Mouse (Mus musculus): Measurements from ENCODE around the gene Ptch1.

Ptch1 gene

GRCm38 (mm10) chr13:63573256-63573835 lies at the start of gene Ptch1:
Gene Ptch1 (minus strand): TSS chr13:63573598.
- DNase-seq (ENCODE audit: low spot score), result peak; percentile 31

DNA sequence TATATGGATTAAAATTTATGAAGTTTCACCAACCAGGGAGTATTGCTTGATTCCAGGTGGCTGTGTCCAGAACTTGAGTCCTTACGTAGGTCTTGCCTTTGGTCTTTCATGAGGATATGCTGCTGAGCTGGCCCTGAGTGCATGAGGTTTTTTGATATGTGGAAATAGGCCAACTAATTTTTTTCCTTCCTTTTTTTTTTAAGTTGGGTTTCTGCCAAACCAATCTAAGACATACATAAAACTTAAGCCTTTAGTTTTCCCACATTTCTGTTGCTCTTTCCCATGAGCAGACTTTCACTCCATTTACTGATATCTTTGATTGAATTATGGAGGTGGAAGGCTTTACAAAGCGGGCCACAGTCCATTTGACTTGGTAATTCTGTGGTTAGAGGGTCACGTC lies 47.9 kb upstream of the Ptch1 start:
- no peak for DNase-seq (ENCODE audit: low spot score)

DNA sequence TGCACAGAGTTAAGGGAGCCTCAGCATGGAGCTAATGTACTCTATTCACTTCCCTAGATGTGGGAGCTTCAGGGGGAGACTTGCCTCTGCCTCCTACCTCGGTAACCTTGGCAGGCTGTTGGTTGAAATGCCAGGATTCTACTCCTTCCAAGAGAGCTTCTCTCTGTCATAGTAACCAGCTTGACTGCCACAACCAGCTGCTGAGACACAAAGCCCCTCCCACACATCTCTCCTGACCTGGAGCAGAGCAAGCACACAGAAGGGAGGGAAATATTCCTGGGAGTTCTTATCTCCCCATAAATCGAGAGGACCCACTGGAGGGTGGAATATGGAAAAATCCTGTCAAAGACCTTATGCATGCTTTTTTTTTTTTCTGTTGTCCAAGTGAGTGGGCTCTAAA lies 39.8 kb upstream of the Ptch1 start:
- DNase-seq (ENCODE audit: low spot score), result no peak

- DNase-seq (ENCODE audit: low spot score), result no peak
Observed at GRCm38 (mm10) chr13:63609734-63610133, 36.3 kb upstream of the Ptch1 start.

GRCm38 (mm10) chr13:63597593-63597992 lies 24.2 kb upstream of the Ptch1 start:
- no peak for DNase-seq (ENCODE audit: low spot score)

- DNase-seq (ENCODE audit: low spot score), result no peak
Observed at GRCm38 (mm10) chr13:63595869-63596268, 22.5 kb upstream of the Ptch1 start.

GRCm38 (mm10) chr13:63593469-63594050 lies 20.2 kb upstream of the Ptch1 start:
- no peak for DNase-seq (ENCODE audit: low spot score)

GRCm38 (mm10) chr13:63592755-63593154 lies 19.4 kb upstream of the Ptch1 start:
- no peak for DNase-seq (ENCODE audit: low spot score)

GRCm38 (mm10) chr13:63574601-63575000 lies 1.2 kb upstream of the Ptch1 start:
- DNase-seq (ENCODE audit: low spot score), result no peak

DNA sequence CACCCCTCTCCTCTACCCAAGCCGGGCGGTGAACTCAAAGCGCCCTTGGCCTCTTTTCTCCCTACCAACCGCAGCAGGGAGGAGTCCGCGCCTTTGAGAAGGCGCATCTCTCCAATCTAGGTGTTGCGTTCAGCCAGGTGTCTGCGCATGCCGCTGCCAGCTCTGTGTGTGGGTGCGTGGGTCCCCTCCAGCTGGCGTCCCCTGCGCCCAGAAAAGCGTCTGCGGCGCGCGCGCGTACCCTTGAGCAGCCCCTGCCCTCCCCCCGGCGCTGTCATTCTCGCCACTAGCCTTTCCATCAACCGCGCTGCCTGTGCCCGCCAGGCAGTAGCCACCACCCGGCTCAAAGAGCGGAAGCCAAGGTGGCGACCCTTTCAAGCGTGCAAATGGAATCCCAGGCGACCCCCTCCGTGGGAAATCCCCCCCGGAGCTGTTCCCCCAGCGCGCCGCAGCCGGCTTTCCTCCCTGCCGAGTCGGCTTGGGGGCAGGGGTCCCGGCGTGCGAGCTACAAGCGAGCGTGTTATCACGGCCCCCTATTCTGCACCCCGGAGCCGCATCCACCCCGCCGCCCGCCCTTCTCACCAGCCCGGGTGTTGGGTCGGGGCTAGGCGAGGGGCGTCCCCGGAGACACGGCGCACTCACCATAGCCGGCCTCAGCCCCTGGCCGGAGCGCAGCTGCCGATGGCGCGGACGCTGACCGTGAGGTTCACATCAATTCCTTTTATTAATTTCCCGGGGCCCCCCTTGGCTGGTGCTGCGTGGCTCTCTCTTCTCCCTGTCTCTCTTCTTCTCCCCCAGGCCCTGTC lies 744 bp downstream of the Ptch1 start:
- DNase-seq (ENCODE audit: low spot score), result no peak

- DNase-seq (ENCODE audit: low spot score), result no peak
Observed at GRCm38 (mm10) chr13:63572111-63572452, 1.3 kb downstream of the Ptch1 start.

DNA sequence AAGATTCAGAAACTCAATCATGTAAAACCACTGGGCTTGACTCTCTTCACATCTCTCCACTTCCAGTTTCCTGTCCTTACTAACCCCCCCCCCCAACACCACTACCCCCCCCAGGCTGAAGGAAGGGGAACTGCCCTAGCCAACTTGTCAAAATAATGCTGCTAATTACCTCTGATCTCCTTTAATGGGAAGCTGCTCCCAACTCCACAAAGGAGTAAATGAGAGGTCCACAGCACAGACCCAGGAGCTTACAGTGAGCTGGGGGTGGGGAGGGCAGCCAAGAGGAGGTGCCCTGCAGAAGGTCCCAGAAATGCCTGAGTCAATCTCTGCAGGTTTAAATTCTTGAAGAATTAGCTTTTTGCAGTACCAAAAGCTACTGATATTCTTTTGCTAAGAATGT lies 2.9 kb downstream of the Ptch1 start:
- no peak for DNase-seq (ENCODE audit: low spot score)

- no peak for DNase-seq (ENCODE audit: low spot score)
Observed at GRCm38 (mm10) chr13:63569396-63569756, 4.0 kb downstream of the Ptch1 start.

GRCm38 (mm10) chr13:63568741-63569395 lies 4.5 kb downstream of the Ptch1 start:
- DNase-seq (ENCODE audit: low spot score), result no peak

- no peak for DNase-seq (ENCODE audit: low spot score)
Observed at GRCm38 (mm10) chr13:63568306-63568705, 5.1 kb downstream of the Ptch1 start.

DNA sequence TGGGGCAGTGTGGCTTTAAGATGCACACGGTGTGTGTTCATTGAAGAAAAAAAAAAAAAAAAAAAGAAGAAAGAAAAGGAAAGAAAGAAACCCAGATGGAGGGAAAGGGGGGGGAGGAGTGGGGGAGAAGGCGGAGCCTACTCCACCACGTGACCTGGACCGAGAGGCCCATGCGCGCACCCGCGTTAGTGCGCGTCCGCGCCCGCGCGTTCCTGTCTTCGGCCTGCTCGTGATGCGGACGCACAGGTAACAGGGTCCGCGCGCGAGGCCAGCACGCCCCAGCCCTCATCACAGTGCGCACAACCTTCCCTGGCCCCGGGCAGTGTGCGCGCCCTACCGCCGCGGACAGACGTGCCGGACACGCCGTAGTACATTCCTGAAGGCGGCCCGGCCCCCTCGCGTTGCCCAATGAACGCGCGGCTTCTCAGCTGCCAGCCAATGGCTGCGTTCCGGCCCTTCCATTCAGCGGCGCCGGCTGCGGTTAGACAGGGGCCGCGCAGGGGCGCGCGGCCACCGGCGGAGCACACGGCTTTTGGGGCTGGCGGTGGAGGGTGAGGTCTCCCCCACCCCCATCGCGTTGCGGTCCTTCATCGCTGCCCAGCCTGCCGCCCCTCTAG lies 5.6 kb downstream of the Ptch1 start:
- DNase-seq (ENCODE audit: low spot score), result peak; percentile 85

- DNase-seq (ENCODE audit: low spot score), result peak; percentile 64
Observed at GRCm38 (mm10) chr13:63566018-63567015, 7.1 kb downstream of the Ptch1 start.

GRCm38 (mm10) chr13:63565320-63566017 lies 7.9 kb downstream of the Ptch1 start:
- DNase-seq (ENCODE audit: low spot score), result peak; percentile 38

GRCm38 (mm10) chr13:63564626-63565319 lies 8.6 kb downstream of the Ptch1 start:
- DNase-seq (ENCODE audit: low spot score), result peak; percentile 63

All from urinary bladder, postnatal 25 days (tissue).